Mouse (Mus musculus) lung, postnatal 0 days (tissue): ENCODE measurements around the gene 1700028K03Rik.

Experiments
- CTCF ChIP-seq: IDR thresholded peaks from 2 replicates; pipeline ENCODE4 v1.5.1; 2016; ENCODE audit warnings: antibody characterized with exemption, mild to moderate bottlenecking
- EP300 ChIP-seq: IDR thresholded peaks from 2 replicates; pipeline ENCODE4 v1.6.1; 2016; ENCODE audit warnings: antibody characterized with exemption, mild to moderate bottlenecking, control low read depth

GRCm38 (mm10) chr5:107521386-107521785 lies 13.1 kb upstream of the 1700028K03Rik start:
- TF ChIP-seq CTCF: no peak
- TF ChIP-seq EP300: no peak
